Mouse (Mus musculus): ENCODE data around the gene Tex38. TPM values are rescaled to one million over a fixed set of nuclear protein-coding genes. Genes with fewer than 3 reads are reported as not detected.

The Tex38 gene
- not detected in 2 replicates for polyA plus RNA-seq (2012; ENCODE audit: insufficient read depth, insufficient read length, missing spikeins)

GRCm38 (mm10) chr4:115780918-115781317, at the start of gene Tex38:
Gene Tex38, minus strand, starts transcription at chr4:115781018.
- Histone ChIP-seq H3K4me3 (ENCODE audit: insufficient read depth, low read length) (no peak within 1 kb of the TSS), H3K4me1 (ENCODE audit: control insufficient read depth, insufficient read depth, low read length) (peaks cover 16% of the 10 kb centered on the region), H3K27ac (ENCODE audit: insufficient read depth, low read depth, low read length) (no peak within 1 kb of the TSS)
- TF ChIP-seq CTCF (IDR thresholded peaks at IDR 0.05; ENCODE audit: low read depth, low read length) = no peak
- no peak for TF ChIP-seq POLR2A (IDR thresholded peaks at IDR 0.05; ENCODE audit: borderline replicate concordance, low read depth, low read length)

- Histone ChIP-seq H3K27ac (ENCODE audit: insufficient read depth, low read depth, low read length) (peak overlapping the region; percentile 65), H3K4me3 (ENCODE audit: insufficient read depth, low read length) (peak overlapping the region; percentile 93), H3K4me1 (ENCODE audit: control insufficient read depth, insufficient read depth, low read length) (peaks cover 50% of the 10 kb centered on the region)
- TF ChIP-seq CTCF (IDR thresholded peaks at IDR 0.05; ENCODE audit: low read depth, low read length) = no peak
- TF ChIP-seq POLR2A (IDR thresholded peaks at IDR 0.05; ENCODE audit: borderline replicate concordance, low read depth, low read length) = no peak
Measured at GRCm38 (mm10) chr4:115830491-115830890, 49.7 kb upstream of the Tex38 start.

GRCm38 (mm10) chr4:115828572-115828902, 47.7 kb upstream of the Tex38 start:
- Histone ChIP-seq H3K4me1 (ENCODE audit: control insufficient read depth, insufficient read depth, low read length) (peaks cover 60% of the 10 kb centered on the region), H3K27ac (ENCODE audit: insufficient read depth, low read depth, low read length) (peak overlapping the region; percentile 30), H3K4me3 (ENCODE audit: insufficient read depth, low read length) (peak overlapping the region; percentile 93)
- TF ChIP-seq CTCF (IDR thresholded peaks at IDR 0.05; ENCODE audit: low read depth, low read length) (no peak), POLR2A (IDR thresholded peaks at IDR 0.05; ENCODE audit: borderline replicate concordance, low read depth, low read length) (no peak)

- TF ChIP-seq CTCF (IDR thresholded peaks at IDR 0.05; ENCODE audit: low read depth, low read length) (no peak), POLR2A (IDR thresholded peaks at IDR 0.05; ENCODE audit: borderline replicate concordance, low read depth, low read length) (no peak)
- peaks cover 64% of the 10 kb centered on the region for H3K4me1 ChIP-seq (ENCODE audit: control insufficient read depth, insufficient read depth, low read length)
- peak within 1 kb of the TSS; percentile 94 for H3K27ac ChIP-seq (ENCODE audit: insufficient read depth, low read depth, low read length)
- H3K4me3 ChIP-seq (ENCODE audit: insufficient read depth, low read length) = peak within 1 kb of the TSS; percentile 93
Measured at GRCm38 (mm10) chr4:115827888-115828571, 47.2 kb upstream of the Tex38 start, which contains the start of gene Mob3c. Gene Mob3c, plus strand, starts transcription at chr4:115828092.

- no peak for TF ChIP-seq CTCF (IDR thresholded peaks at IDR 0.05; ENCODE audit: low read depth, low read length)
- no peak for TF ChIP-seq POLR2A (IDR thresholded peaks at IDR 0.05; ENCODE audit: borderline replicate concordance, low read depth, low read length)
- Histone ChIP-seq H3K4me3 (ENCODE audit: insufficient read depth, low read length) (peak overlapping the region; percentile 93), H3K4me1 (ENCODE audit: control insufficient read depth, insufficient read depth, low read length) (peaks cover 69% of the 10 kb centered on the region), H3K27ac (ENCODE audit: insufficient read depth, low read depth, low read length) (peak overlapping the region; percentile 61)
Measured at GRCm38 (mm10) chr4:115827535-115827887, 46.7 kb upstream of the Tex38 start.

GRCm38 (mm10) chr4:115827066-115827465, 46.2 kb upstream of the Tex38 start:
- Histone ChIP-seq H3K27ac (ENCODE audit: insufficient read depth, low read depth, low read length) (peak overlapping the region; percentile 61), H3K4me3 (ENCODE audit: insufficient read depth, low read length) (peak overlapping the region; percentile 93; the same call in 1 of the 2 replicates), H3K4me1 (ENCODE audit: control insufficient read depth, insufficient read depth, low read length) (peaks cover 72% of the 10 kb centered on the region)
- no peak for TF ChIP-seq POLR2A (IDR thresholded peaks at IDR 0.05; ENCODE audit: borderline replicate concordance, low read depth, low read length)
- TF ChIP-seq CTCF (IDR thresholded peaks at IDR 0.05; ENCODE audit: low read depth, low read length) = no peak

- peaks cover 71% of the 10 kb centered on the region for H3K4me1 ChIP-seq (ENCODE audit: control insufficient read depth, insufficient read depth, low read length)
- H3K4me3 ChIP-seq (ENCODE audit: insufficient read depth, low read length) = no peak overlapping the region
- peak overlapping the region; percentile 96 for H3K27ac ChIP-seq (ENCODE audit: insufficient read depth, low read depth, low read length)
- TF ChIP-seq POLR2A (IDR thresholded peaks at IDR 0.05; ENCODE audit: borderline replicate concordance, low read depth, low read length) (no peak), CTCF (IDR thresholded peaks at IDR 0.05; ENCODE audit: low read depth, low read length) (no peak)
Measured at GRCm38 (mm10) chr4:115825271-115825670, 44.5 kb upstream of the Tex38 start.

- peaks cover 60% of the 10 kb centered on the region for H3K4me1 ChIP-seq (ENCODE audit: control insufficient read depth, insufficient read depth, low read length)
- TF ChIP-seq POLR2A (IDR thresholded peaks at IDR 0.05; ENCODE audit: borderline replicate concordance, low read depth, low read length) (no peak), CTCF (IDR thresholded peaks at IDR 0.05; ENCODE audit: low read depth, low read length) (no peak)
- no peak overlapping the region for H3K4me3 ChIP-seq (ENCODE audit: insufficient read depth, low read length)
- H3K27ac ChIP-seq (ENCODE audit: insufficient read depth, low read depth, low read length) = peak overlapping the region; percentile 96
Measured at GRCm38 (mm10) chr4:115824178-115824577, 43.4 kb upstream of the Tex38 start.

- no peak for TF ChIP-seq CTCF (IDR thresholded peaks at IDR 0.05; ENCODE audit: low read depth, low read length)
- peaks cover 52% of the 10 kb centered on the region for H3K4me1 ChIP-seq (ENCODE audit: control insufficient read depth, insufficient read depth, low read length)
Measured at GRCm38 (mm10) chr4:115821928-115822327, 41.1 kb upstream of the Tex38 start.

GRCm38 (mm10) chr4:115821431-115821830, 40.6 kb upstream of the Tex38 start:
- peaks cover 49% of the 10 kb centered on the region for H3K4me1 ChIP-seq (ENCODE audit: control insufficient read depth, insufficient read depth, low read length)
- H3K27ac ChIP-seq (ENCODE audit: insufficient read depth, low read depth, low read length) = peak overlapping the region; percentile 25
- no peak for TF ChIP-seq POLR2A (IDR thresholded peaks at IDR 0.05; ENCODE audit: borderline replicate concordance, low read depth, low read length)
- TF ChIP-seq CTCF (IDR thresholded peaks at IDR 0.05; ENCODE audit: low read depth, low read length) = no peak
- H3K4me3 ChIP-seq (ENCODE audit: insufficient read depth, low read length) = no peak overlapping the region

More at GRCm38 (mm10) chr4:115821928-115822327, 41.1 kb upstream of the Tex38 start:
- peak overlapping the region; percentile 96 for H3K27ac ChIP-seq (ENCODE audit: insufficient read depth, low read depth, low read length)
- no peak overlapping the region for H3K4me3 ChIP-seq (ENCODE audit: insufficient read depth, low read length)
